Mouse (Mus musculus): ENCODE results near the gene Cp.
"Not testable (repeated sequence)": the region's sequence is repeated elsewhere in the genome, so short reads cannot be mapped to it uniquely, and the experiment has no call there.

Gene Cp

GRCm38 (mm10) chr3:19956885-19957284 lies at the start of gene Cp:
Gene Cp, plus strand, starts transcription at chr3:19957054.
- DNase-seq (ENCODE audit: extremely low spot score), result peak; percentile 19

GRCm38 (mm10) chr3:19948552-19948951 lies 8.3 kb upstream of the Cp start:
- no peak for DNase-seq (ENCODE audit: extremely low spot score)

- DNase-seq (ENCODE audit: extremely low spot score), result not testable (repeated sequence)
Measured at GRCm38 (mm10) chr3:19949401-19949800, 7.5 kb upstream of the Cp start.

- DNase-seq (ENCODE audit: extremely low spot score), result no peak
Measured at GRCm38 (mm10) chr3:19953425-19953824, 3.4 kb upstream of the Cp start.

DNA sequence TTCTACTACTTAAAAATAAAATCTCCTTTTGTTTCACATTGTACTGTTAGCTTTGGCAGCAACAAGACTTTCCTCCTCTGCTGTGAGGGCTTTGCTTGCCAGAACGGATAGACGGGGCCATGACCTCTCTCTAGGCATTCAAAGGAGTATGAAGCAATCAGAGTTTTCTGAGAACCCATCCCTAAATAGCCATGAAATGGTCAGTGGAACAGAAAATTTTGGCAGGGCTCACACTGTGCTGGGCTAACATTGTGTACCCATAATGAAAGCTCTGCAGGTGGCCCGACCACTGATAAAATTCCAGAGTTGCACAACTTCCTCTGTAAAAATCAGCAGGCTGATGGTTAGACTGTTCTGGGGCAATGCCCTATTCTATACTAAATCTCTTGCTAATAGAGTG lies 3.0 kb upstream of the Cp start:
- DNase-seq (ENCODE audit: extremely low spot score), result peak; percentile 47

DNA sequence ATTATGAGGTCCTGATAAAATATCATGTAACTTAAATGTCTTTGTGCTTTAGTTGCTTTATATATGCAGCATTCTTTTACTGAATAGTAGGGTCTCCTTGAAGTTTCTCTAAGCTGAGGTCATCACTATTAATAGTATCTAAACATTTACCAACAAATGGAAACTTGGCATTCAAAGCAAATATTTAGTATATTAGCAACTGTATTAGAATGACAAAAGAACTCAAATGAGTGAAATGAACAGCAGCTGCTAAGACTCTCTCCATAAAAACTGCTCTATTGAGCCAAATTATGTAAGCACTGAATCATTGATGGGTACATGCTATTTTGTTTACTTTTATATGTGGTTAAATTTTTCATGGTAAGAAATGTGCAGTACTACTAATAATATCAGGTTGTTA lies 1.2 kb downstream of the Cp start:
- DNase-seq (ENCODE audit: extremely low spot score), result no peak

DNA sequence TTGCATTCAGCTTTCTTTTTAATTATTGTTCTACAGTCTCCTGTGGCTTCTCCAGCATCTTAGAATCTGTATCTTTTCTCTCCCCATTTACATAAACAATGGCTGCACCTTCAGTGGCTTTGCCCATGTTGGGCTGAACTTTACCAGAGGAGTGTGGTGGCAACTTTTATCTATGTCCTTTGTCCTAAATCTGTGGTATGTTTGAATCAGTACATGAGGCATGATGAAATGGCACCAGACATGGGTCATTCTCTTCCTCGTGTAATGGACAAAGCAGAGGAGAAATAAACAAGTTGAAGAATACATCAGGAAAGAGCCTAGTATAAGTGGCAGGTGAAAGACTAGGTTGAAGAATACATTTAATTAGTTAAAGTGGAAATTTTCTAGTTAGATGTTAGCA lies 2.1 kb downstream of the Cp start:
- DNase-seq (ENCODE audit: extremely low spot score), result no peak

- no peak for DNase-seq (ENCODE audit: extremely low spot score)
Measured at GRCm38 (mm10) chr3:19960570-19961114, 3.8 kb downstream of the Cp start.

- DNase-seq (ENCODE audit: extremely low spot score), result no peak
Measured at GRCm38 (mm10) chr3:19961341-19961740, 4.5 kb downstream of the Cp start.

DNA sequence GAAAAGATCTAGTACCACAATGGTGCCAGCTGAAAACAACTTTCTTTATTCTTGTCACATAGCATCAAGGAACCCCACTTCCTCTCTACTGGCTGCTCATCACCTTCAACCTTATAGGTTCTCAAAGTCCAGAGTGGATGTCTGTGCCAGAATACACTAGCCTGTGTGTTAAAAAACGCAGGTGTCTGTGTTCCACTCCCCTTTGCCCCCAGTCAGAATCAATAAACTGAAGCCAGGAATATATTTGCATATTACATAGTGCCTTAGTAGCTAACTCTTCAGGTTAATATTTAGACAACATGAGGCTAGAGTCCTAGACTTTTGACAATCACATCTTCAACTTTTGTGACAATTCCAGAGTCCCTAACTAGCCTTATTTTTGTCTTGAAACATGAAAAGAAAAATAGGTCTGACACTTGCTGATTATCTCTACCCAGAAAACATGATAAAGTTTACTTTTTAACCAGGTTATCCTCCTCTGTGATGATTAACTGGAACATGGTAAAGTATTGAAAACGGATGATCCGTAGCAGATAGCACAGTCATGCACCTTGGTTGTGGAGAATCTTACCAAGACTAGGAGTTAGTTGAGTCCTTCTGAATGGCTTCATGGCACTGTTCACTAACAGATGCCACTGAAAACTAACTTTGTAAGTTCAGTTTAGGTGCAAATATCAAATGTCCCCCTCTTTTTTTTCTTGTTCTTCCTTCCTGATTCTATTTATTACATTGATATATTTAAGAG lies 6.1 kb downstream of the Cp start:
- no peak for DNase-seq (ENCODE audit: extremely low spot score)

DNA sequence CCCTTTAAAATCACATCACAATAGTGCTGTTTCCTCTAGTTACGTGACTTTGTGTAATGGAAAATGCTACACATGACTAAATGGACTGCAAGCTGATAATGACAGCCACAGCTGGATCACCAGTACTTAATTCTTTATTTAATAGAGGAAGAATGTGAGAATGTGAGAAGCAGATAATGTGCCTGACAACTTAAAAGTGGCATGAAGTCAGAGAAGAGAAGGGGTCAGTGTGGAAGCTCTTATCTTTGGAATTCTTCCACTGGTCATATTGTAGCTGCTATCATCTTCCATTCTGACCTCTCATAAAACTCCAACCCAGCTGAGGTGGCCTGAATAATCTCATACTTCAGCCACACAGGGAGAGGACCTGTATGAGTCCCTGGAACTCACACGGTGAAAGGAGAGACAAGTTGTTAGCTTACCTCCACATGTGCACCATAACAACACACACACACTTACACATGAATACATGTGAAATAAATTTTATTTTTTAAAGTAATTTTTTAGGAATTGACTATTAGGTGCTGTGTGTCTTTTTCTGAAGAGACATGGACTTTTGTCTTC lies 7.9 kb downstream of the Cp start:
- DNase-seq (ENCODE audit: extremely low spot score), result no peak

DNA sequence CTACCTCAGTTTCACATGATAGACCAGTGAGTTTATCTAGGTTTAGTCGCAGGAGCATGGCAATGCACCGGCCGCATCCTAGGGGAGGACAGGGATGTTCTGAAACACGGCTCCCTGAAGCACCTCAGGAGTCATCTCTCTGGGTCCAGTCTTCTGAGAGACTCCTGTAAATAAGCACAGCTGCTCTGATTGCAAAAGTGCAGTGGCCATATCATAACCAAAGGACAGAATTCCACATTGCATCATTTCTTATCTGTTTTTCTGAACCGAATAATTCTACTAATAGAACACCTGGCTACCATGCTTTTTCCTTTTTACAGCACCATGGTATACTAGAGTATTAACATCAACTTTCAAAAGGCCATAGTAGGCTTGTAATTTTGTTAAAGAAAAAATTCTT lies 8.4 kb downstream of the Cp start:
- no peak for DNase-seq (ENCODE audit: extremely low spot score)

DNA sequence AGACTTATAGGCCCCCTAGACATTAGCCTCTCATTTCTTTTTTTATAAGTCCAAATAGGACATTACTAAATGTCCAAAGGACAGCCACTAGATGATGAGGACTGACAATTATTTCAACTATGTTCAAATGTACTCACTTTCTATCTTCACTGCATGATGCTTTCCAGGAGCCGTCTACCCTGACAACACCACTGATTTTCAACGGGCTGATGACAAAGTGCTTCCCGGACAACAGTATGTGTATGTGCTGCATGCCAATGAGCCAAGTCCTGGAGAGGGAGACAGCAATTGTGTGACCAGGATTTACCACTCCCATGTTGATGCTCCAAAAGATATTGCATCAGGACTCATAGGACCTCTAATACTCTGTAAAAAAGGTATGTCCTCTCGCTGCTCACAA lies 9.2 kb downstream of the Cp start:
- DNase-seq (ENCODE audit: extremely low spot score), result no peak

- DNase-seq (ENCODE audit: extremely low spot score), result peak; percentile 34
Measured at GRCm38 (mm10) chr3:19978474-19978873, 21.6 kb downstream of the Cp start.

GRCm38 (mm10) chr3:19981156-19981555 lies 24.3 kb downstream of the Cp start:
- no peak for DNase-seq (ENCODE audit: extremely low spot score)

GRCm38 (mm10) chr3:19982846-19983245 lies 26.0 kb downstream of the Cp start:
- no peak for DNase-seq (ENCODE audit: extremely low spot score)

DNA sequence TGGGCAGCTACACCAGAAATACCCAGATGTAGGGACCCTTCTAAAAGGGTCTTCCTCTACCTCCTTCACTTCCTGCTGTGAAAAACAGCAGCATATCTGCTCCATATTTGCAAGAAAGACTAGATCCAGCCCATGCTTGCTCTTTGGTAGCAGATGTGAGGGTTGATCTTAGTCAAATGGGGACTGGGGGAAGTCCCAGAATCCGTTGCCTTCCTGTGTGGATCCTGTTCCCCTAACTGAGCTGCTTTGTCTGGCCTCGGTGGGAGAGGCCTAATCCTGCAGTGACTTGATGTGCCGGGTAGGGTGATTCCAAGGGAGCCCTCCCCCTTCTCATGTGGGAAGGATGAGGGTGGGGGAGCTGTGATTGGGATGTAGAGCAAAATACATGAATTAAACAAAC lies 29.3 kb downstream of the Cp start:
- DNase-seq (ENCODE audit: extremely low spot score), result no peak

- DNase-seq (ENCODE audit: extremely low spot score), result no peak
Measured at GRCm38 (mm10) chr3:19990031-19990430, 33.2 kb downstream of the Cp start.

- DNase-seq (ENCODE audit: extremely low spot score), result no peak
Measured at GRCm38 (mm10) chr3:19992388-19992787, 35.5 kb downstream of the Cp start.

- DNase-seq (ENCODE audit: extremely low spot score), result no peak
Measured at GRCm38 (mm10) chr3:19999551-19999950, 42.7 kb downstream of the Cp start.

- DNase-seq (ENCODE audit: extremely low spot score), result no peak
Measured at GRCm38 (mm10) chr3:20000806-20001205, 44.0 kb downstream of the Cp start.

DNA sequence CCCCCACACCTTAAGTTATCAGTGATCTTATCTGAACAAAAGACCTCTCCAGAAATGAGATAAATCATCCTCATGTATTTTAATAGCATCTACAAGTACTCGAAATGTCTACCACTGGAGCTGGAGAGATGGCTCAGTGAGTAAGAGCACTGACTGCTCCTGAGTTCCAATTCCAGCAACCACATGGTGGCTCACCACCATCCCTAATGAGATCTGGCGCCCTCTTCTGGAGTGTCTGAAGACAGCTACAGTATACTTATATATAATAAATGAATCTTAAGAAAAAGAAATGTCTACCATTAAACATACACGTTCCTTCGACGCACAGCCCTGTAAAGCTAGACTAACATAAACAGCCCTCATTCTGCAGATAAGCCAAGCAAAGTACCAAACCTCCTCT lies 45.9 kb downstream of the Cp start:
- DNase-seq (ENCODE audit: extremely low spot score), result no peak

- DNase-seq (ENCODE audit: extremely low spot score), result no peak
Measured at GRCm38 (mm10) chr3:20004422-20004821, 47.6 kb downstream of the Cp start.

GRCm38 (mm10) chr3:20005611-20006010 lies 48.8 kb downstream of the Cp start:
- DNase-seq (ENCODE audit: extremely low spot score), result no peak
